Mouse (Mus musculus): ENCODE results near the gene Oxct1.
A peak's percentile ranks its signal among the peaks of the same experiment; 100 is the strongest.

Gene Oxct1

GRCm38 (mm10) chr15:4026231-4026773, at the start of gene Oxct1:
Oxct1 (plus strand) TSS chr15:4026383.
- peak; percentile 95 for DNase-seq (ENCODE audit: low read depth, low spot score)

GRCm38 (mm10) chr15:3978279-3978678, 47.9 kb upstream of the Oxct1 start:
- peak; percentile 35 for DNase-seq (ENCODE audit: low read depth, low spot score)

- DNase-seq (ENCODE audit: low read depth, low spot score), result peak; percentile 94
Measured at GRCm38 (mm10) chr15:3979061-3979848, 46.9 kb upstream of the Oxct1 start, which contains the start of gene Fbxo4. Fbxo4 (minus strand) TSS chr15:3979573.

GRCm38 (mm10) chr15:3979871-3980270, 46.3 kb upstream of the Oxct1 start:
- no peak for DNase-seq (ENCODE audit: low read depth, low spot score)

- no peak for DNase-seq (ENCODE audit: low read depth, low spot score)
Measured at GRCm38 (mm10) chr15:3982732-3983131, 43.5 kb upstream of the Oxct1 start.

- DNase-seq (ENCODE audit: low read depth, low spot score), result no peak
Measured at GRCm38 (mm10) chr15:3984876-3985275, 41.3 kb upstream of the Oxct1 start.

- DNase-seq (ENCODE audit: low read depth, low spot score), result peak; percentile 79
Measured at GRCm38 (mm10) chr15:3987981-3988380, 38.2 kb upstream of the Oxct1 start.

- peak; percentile 69 for DNase-seq (ENCODE audit: low read depth, low spot score)
Measured at GRCm38 (mm10) chr15:3994852-3995447, 31.2 kb upstream of the Oxct1 start.

GRCm38 (mm10) chr15:3995448-3996266, 30.5 kb upstream of the Oxct1 start, which contains the start of gene AW549877:
AW549877 (minus strand) TSS chr15:3995744.
- DNase-seq (ENCODE audit: low read depth, low spot score), result peak; percentile 100

GRCm38 (mm10) chr15:3996267-3997010, 29.7 kb upstream of the Oxct1 start:
- no peak for DNase-seq (ENCODE audit: low read depth, low spot score)

GRCm38 (mm10) chr15:3999144-3999543, 27.0 kb upstream of the Oxct1 start:
- peak; percentile 78 for DNase-seq (ENCODE audit: low read depth, low spot score)

- peak; percentile 68 for DNase-seq (ENCODE audit: low read depth, low spot score)
Measured at GRCm38 (mm10) chr15:4000536-4000935, 25.6 kb upstream of the Oxct1 start.

- no peak for DNase-seq (ENCODE audit: low read depth, low spot score)
Measured at GRCm38 (mm10) chr15:4013873-4014272, 12.3 kb upstream of the Oxct1 start.

GRCm38 (mm10) chr15:4020711-4021110, 5.5 kb upstream of the Oxct1 start:
- DNase-seq (ENCODE audit: low read depth, low spot score), result peak; percentile 32

- DNase-seq (ENCODE audit: low read depth, low spot score), result no peak
Measured at GRCm38 (mm10) chr15:4023747-4024146, 2.4 kb upstream of the Oxct1 start.

- peak; percentile 75 for DNase-seq (ENCODE audit: low read depth, low spot score)
Measured at GRCm38 (mm10) chr15:4024726-4025507, 1.3 kb upstream of the Oxct1 start.

GRCm38 (mm10) chr15:4025508-4025904, 677 bp upstream of the Oxct1 start:
- DNase-seq (ENCODE audit: low read depth, low spot score), result no peak

GRCm38 (mm10) chr15:4026831-4027584, 825 bp downstream of the Oxct1 start:
- DNase-seq (ENCODE audit: low read depth, low spot score), result peak; percentile 84

GRCm38 (mm10) chr15:4027671-4028410, 1.7 kb downstream of the Oxct1 start:
- DNase-seq (ENCODE audit: low read depth, low spot score), result peak; percentile 76
